Mouse (Mus musculus) hindbrain, embryonic 15.5 days (tissue): ENCODE measurements at regions not wholly inside any gene's neighbourhood (a gene's known extent, or its start where the extent isn't known, plus 50 kb on each side); places are given as distances from the start of the nearest gene placed in this dataset.

Source experiments
- ATAC-seq: fragments of 200-750 bp; cut with Nextera tagmentation; 2 replicates; pipeline ENCODE4 v1.8.0; 2017; ENCODE audit warnings: low read depth, moderate number of reproducible peaks, moderate TSS enrichment; ENCODE audit not compliant: low FRiP score
- H3K27ac ChIP-seq: fragments of 300-500 bp; sonication (generic); replicated peaks from 2 replicates; pipeline ENCODE4 v1.5.1; 2015; ENCODE audit warnings: mild to moderate bottlenecking, inconsistent platforms
- H3K27me3 ChIP-seq: fragments of 300-500 bp; sonication (generic); 2 replicates; pipeline ENCODE4 v1.6.1; 2015; ENCODE audit warnings: control low read depth, inconsistent platforms
- H3K36me3 ChIP-seq: fragments of 300-500 bp; sonication (generic); 2 replicates; pipeline ENCODE4 v1.6.1; 2015; ENCODE audit warnings: control low read depth, inconsistent platforms
- H3K4me1 ChIP-seq: fragments of 300-500 bp; sonication (generic); replicated peaks from 2 replicates; pipeline ENCODE4 v1.6.1; 2015; ENCODE audit warnings: control low read depth, inconsistent platforms
- H3K4me2 ChIP-seq: fragments of 300-500 bp; sonication (generic); 2 replicates; pipeline ENCODE4 v1.6.1; 2015; ENCODE audit warnings: moderate library complexity, mild to moderate bottlenecking, inconsistent platforms
- H3K4me3 ChIP-seq: fragments of 300-500 bp; sonication (generic); 2 replicates; pipeline ENCODE4 v1.5.1; 2015; ENCODE audit warnings: mild to moderate bottlenecking, inconsistent platforms
- H3K9ac ChIP-seq: fragments of 300-500 bp; sonication (generic); 2 replicates; pipeline ENCODE4 v1.6.1; 2015; ENCODE audit warnings: inconsistent platforms
- H3K9me3 ChIP-seq: fragments of 300-500 bp; sonication (generic); 2 replicates; pipeline ENCODE4 v1.6.1; 2016; ENCODE audit warnings: control low read depth, inconsistent platforms
- WGBS: fragments of 180-500 bp; shearing (Covaris S2); methylation state at CpG from one replicate; pipeline ENCODE4 v1.1.7; 2015; 5-methylcytosine and 5-hydroxymethylcytosine counted together

DNA sequence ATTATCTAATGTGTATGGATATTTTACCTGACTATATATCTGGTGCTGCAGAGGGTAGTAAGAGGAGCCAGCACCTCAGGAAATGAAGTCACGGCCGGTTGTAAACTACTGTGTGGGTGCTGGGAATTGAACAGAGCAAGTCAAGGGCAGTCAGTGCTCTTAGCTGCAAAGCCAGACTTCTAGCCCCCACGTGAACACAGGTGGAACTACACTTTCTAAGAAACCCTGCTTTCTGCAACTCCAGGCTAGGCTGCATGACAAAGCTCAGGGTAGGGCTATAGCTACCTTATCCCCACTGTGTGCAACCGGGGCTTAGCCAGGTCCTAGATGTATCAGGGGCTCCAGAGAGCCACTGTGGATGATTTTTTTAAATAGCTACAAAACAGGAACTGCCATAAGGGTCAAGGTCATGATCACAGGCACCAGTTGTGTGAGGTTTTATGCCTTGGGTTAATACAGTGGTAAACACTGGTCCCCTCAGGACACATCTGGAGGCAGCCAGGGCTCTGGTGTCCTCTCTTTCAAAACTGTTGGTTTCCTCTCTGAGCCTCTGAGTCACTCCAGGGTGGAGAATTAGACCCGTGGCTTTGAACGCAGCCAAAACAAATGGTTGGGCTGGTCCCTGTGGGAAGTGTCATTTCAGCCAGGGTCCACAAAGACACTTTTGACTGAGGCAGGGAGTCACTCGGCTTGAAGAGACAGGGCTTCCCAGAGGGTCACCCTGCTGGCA is 76.5 kb downstream of the Gm26897 start:
- H3K4me1 ChIP-seq: peaks cover 11% of the 10 kb centered on the region
- no peak overlapping the region for H3K4me3 ChIP-seq
- H3K9me3 ChIP-seq: no peaks in the 10 kb centered on the region
- H3K4me2 ChIP-seq: no peak overlapping the region
- ATAC-seq: no peak
- 40% methylated on average over 7 of the region's 7 CpGs for WGBS
- H3K9ac ChIP-seq: no peak overlapping the region
- no peaks in the 10 kb centered on the region for H3K36me3 ChIP-seq
- no peaks in the 10 kb centered on the region for H3K27me3 ChIP-seq
- H3K27ac ChIP-seq: no peak overlapping the region

DNA sequence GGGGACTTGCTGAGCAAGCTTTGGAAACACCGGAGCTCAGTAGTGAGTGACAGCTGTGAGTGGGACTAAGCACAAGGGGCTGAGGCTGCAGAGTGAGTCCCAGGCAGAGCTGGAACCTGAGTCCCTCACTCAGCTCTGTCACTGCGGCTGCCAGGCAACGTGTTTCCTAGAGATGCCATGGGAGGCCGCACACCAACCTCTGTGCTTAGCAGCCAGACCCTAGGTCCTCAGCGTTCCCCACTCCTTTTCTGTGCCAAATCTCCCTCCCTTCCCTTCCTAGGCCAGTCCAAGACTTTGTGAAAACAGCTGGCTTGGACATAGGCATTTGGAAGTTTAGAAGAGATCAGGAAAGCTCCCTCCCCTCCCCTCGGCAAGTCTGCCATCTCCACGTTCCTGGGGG is 78.9 kb downstream of the Gm26897 start:
- no peak for ATAC-seq
- Histone ChIP-seq H3K9me3 (no peaks in the 10 kb centered on the region), H3K36me3 (no peaks in the 10 kb centered on the region), H3K4me1 (peaks cover 11% of the 10 kb centered on the region), H3K9ac (no peak overlapping the region), H3K4me2 (no peak overlapping the region), H3K27me3 (no peaks in the 10 kb centered on the region), H3K27ac (no peak overlapping the region), H3K4me3 (no peak overlapping the region)
- WGBS: 56% methylated on average over 7 of the region's 7 CpGs

DNA sequence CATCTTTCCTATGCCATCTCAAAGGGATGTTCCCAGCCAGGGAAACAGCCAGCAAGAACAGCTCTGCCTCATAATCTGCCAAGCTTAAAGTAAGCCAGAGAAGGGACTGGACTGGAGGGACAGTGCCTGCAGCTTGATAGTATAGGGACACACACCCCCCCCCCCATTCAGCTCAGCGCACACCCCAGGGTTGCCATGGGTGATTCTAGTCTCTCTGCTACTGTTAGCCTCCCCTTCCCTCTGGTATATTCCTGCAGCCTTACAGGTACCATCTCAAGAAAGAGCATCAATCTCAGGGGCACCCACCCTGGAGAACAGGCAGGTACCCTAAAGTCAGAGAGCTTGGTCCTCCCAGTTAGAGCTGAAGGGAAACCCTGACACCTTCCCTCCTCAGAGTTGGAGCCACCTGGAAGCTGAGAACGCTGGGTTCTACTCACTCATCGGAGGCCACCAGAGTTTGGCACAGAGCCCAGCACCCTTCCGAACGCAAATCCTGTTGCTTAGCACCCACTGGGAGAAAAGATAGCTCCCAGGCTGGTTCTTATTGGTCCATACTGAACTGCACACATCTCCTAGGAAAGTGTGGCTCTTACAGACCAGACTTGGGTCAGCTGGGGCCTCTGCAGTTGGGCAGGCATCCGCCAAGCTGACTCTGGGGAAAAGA is 79.5 kb downstream of the Gm26897 start:
- H3K4me2 ChIP-seq: no peak overlapping the region
- no peak for ATAC-seq
- no peaks in the 10 kb centered on the region for H3K27me3 ChIP-seq
- H3K9me3 ChIP-seq: no peaks in the 10 kb centered on the region
- no peak overlapping the region for H3K4me3 ChIP-seq
- peaks cover 11% of the 10 kb centered on the region for H3K4me1 ChIP-seq
- H3K9ac ChIP-seq: no peak overlapping the region
- H3K27ac ChIP-seq: no peak overlapping the region
- H3K36me3 ChIP-seq: no peaks in the 10 kb centered on the region
- 52% methylated on average over 6 of the region's 6 CpGs for WGBS

DNA sequence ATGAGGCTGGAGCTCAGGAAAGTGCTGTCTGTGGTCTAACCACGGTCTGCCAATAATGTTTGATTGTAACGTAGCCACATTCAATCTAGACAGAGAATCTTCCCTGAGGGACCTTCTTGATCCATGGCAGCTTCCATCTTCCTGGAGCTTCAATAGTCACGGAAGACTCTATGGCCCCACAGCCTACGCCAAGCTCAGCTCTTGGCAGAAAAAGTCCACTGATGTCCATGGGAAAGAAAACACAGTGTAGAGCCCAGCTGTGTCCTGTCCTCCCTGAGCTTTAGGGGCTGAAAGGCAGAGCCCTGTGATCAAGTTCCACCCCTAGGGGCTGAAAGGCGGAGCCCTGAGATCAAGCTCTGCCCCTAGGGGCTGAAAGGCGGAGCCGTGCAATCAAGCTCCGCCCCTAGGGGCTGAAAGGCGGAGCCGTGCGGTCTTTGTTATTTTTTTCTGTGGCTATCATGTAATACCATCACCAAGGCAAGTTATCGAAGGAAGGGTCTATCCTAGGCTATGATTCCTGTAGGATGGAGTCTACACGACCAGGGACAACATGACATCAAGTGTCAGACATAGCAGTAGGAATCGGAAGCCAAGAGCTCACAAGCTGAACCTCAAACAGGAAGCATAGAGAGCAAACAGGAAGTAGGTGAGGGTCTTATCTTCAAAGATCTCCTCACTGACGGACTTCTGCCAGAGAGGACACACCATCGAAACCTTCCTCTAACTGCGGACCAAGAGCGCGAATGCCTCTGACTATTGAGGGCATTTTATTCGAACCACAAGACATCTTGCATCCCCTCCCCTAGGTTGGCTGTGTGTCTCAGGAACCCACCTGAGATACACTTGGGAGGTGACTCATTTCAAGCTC is 81.4 kb downstream of the Gm26897 start:
- Histone ChIP-seq H3K27ac (no peak overlapping the region), H3K4me2 (no peak overlapping the region), H3K4me1 (peaks cover 11% of the 10 kb centered on the region), H3K27me3 (no peaks in the 10 kb centered on the region), H3K9ac (no peak overlapping the region), H3K36me3 (no peaks in the 10 kb centered on the region), H3K4me3 (no peak overlapping the region), H3K9me3 (no peaks in the 10 kb centered on the region)
- 90% methylated on average over 20 of the region's 20 CpGs for WGBS
- ATAC-seq: no peak

DNA sequence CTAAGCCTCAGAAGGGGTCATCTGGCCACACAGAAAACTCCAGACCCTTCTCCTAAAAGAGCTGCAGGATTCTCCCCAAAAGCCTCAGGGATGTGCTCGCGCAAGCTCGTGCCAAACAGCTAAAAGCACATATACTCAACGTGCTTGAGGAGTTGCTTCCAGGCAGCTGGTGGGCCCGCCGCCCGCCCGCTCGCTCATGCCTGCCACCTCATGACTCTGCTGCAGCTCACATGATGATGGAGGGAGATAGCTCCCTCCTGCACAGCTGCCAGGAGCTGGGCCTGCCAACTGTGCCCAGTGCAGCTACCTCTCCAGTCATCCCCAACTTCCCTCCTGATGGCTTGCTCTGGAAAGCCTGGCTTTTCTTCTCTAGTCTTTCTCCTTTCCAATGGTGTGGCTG is 87.2 kb downstream of the Gm26897 start:
- Histone ChIP-seq H3K9me3 (no peaks in the 10 kb centered on the region), H3K27ac (no peak overlapping the region), H3K4me1 (peaks cover 5% of the 10 kb centered on the region; the same call in 1 of the 2 replicates), H3K4me2 (no peak overlapping the region), H3K27me3 (no peaks in the 10 kb centered on the region), H3K9ac (no peak overlapping the region), H3K36me3 (no peaks in the 10 kb centered on the region), H3K4me3 (no peak overlapping the region)
- 86% methylated on average over 9 of the region's 9 CpGs for WGBS
- no peak for ATAC-seq

DNA sequence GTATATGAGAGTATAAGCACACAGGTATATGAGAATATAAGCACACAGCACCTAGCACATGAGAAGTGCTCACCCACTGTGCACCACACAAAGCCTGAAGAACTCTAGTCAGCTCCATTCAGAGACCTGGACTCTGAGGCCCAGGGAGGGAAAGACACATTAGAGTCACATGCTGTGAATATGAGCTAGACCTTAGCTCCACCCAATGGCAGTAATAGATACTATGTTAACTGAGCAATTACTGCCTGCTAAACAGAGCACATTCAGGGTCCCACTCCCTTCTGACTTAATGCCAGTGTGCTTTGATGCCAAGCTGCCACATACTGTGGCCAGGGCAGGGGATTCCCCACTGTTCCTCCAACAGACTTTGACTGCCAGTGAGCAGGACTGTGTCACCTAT is 89.2 kb downstream of the Gm26897 start:
- Histone ChIP-seq H3K27ac (no peak overlapping the region), H3K9ac (no peak overlapping the region), H3K27me3 (no peaks in the 10 kb centered on the region), H3K36me3 (no peaks in the 10 kb centered on the region), H3K4me1 (peaks cover 5% of the 10 kb centered on the region; the same call in 1 of the 2 replicates), H3K9me3 (no peaks in the 10 kb centered on the region), H3K4me2 (no peak overlapping the region), H3K4me3 (no peak overlapping the region)
- ATAC-seq: no peak

DNA sequence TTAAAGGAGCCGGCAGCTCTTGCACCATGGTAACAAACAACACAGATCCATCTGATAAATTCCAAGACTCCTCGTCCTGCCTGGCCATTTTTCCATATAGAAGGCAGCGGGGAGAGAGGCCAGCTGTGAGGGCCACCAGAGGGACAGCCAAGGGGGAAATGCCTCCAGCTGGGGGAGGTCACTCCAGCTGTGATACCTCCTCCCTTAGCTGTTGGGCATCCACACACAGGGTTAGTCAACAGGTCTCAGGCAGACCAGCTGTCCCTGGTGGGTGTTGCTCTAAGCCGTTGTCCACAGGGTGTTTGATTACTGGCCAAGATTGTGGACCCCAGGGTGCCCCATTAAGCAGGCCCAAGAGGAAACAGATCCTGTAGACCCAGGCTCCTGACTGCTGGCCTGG is 89.7 kb downstream of the Gm26897 start:
- Histone ChIP-seq H3K9me3 (no peaks in the 10 kb centered on the region), H3K4me3 (no peak overlapping the region), H3K4me2 (no peak overlapping the region), H3K9ac (no peak overlapping the region), H3K27me3 (0 out of 2 replicates have a peak, but pooled peaks cover under 1% of the 10 kb centered on the region), H3K36me3 (no peaks in the 10 kb centered on the region), H3K4me1 (peaks cover 5% of the 10 kb centered on the region; the same call in 1 of the 2 replicates), H3K27ac (no peak overlapping the region)
- WGBS: 48% methylated on average over 4 of the region's 4 CpGs
- no peak for ATAC-seq

DNA sequence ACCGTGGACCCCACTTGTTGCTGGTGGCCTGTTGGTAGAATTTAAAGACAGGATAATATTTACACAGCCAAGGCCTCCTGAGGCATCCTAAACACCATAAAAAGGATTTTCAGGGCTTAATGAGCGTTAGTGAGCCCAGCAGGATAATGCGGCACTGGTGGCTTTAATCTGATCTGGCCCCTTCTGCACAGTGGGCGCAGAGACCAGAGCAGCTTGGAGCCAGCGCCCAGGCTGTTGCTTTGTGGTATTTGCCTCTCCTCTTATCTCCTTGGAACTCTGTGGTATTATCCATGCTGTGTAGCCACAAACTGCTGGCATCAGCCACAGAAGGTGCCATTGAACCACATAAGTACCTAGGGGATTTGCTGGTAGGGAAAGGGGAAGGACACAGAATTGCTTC is 90.1 kb downstream of the Gm26897 start:
- no peak overlapping the region for H3K4me2 ChIP-seq
- no peak overlapping the region for H3K4me3 ChIP-seq
- WGBS: 41% methylated on average over 5 of the region's 5 CpGs
- ATAC-seq: no peak
- H3K4me1 ChIP-seq: peaks cover 5% of the 10 kb centered on the region; the same call in 1 of the 2 replicates
- H3K27me3 ChIP-seq: 0 out of 2 replicates have a peak, but pooled peaks cover 3% of the 10 kb centered on the region
- no peaks in the 10 kb centered on the region for H3K9me3 ChIP-seq
- no peak overlapping the region for H3K27ac ChIP-seq
- no peak overlapping the region for H3K9ac ChIP-seq
- no peaks in the 10 kb centered on the region for H3K36me3 ChIP-seq

DNA sequence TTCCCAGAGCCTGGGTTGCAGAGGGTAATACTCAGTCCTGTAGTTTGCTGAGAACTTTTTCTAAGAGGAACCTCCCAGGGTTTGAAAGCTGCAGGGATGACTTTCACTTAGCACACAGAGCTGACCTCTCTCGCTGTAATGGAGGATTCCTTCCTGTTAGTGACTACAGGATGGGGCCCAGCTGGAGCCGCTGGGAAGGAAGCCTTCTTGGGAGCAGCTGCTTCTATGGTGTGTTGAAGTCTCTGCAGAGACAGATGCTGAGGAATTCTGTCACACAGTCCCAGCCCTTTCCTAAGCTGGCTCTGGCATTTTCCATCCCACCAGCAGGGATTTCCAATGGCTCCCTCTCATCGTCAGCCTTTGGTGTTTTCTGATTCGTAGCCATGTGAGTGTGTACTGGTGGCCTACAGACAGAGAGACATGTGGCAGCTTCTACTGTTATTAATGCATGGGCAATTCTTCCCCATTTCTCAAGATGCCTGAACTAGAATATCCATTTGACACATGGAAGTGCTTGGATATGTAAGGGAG is 90.9 kb downstream of the Gm26897 start:
- no peak for ATAC-seq
- H3K4me3 ChIP-seq: no peak overlapping the region
- no peak overlapping the region for H3K4me2 ChIP-seq
- H3K27me3 ChIP-seq: 0 out of 2 replicates have a peak, but pooled peaks cover 3% of the 10 kb centered on the region
- H3K36me3 ChIP-seq: no peaks in the 10 kb centered on the region
- no peak overlapping the region for H3K27ac ChIP-seq
- H3K4me1 ChIP-seq: peaks cover 5% of the 10 kb centered on the region; the same call in 1 of the 2 replicates
- no peak overlapping the region for H3K9ac ChIP-seq
- H3K9me3 ChIP-seq: no peaks in the 10 kb centered on the region
- 67% methylated on average over 4 of the region's 4 CpGs for WGBS

DNA sequence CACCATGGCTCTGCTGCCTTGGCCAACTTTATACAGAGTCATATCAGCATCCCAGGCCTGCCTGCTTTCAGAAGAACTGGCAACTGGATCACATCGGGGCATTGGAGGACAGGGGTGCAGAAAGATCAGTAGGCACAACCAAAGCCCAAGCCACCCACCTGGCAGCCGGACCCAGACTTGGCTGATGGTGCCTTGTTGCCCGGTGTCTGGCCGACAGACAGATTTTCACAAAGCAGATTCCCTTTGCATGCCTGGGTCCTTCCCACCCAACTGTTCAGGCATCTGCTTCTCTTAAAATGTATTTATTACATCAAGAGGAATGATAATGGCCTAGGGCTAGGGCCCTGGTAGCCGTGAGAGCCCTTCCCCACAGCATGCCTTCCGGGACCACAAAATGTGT is 96.2 kb downstream of the Gm26897 start:
- Histone ChIP-seq H3K4me1 (no peaks in the 10 kb centered on the region), H3K27me3 (0 out of 2 replicates have a peak, but pooled peaks cover 3% of the 10 kb centered on the region), H3K4me2 (no peak overlapping the region), H3K27ac (no peak overlapping the region), H3K36me3 (no peaks in the 10 kb centered on the region), H3K9me3 (no peaks in the 10 kb centered on the region), H3K9ac (no peak overlapping the region), H3K4me3 (no peak overlapping the region)
- WGBS: 71% methylated on average over 6 of the region's 6 CpGs
- no peak for ATAC-seq

DNA sequence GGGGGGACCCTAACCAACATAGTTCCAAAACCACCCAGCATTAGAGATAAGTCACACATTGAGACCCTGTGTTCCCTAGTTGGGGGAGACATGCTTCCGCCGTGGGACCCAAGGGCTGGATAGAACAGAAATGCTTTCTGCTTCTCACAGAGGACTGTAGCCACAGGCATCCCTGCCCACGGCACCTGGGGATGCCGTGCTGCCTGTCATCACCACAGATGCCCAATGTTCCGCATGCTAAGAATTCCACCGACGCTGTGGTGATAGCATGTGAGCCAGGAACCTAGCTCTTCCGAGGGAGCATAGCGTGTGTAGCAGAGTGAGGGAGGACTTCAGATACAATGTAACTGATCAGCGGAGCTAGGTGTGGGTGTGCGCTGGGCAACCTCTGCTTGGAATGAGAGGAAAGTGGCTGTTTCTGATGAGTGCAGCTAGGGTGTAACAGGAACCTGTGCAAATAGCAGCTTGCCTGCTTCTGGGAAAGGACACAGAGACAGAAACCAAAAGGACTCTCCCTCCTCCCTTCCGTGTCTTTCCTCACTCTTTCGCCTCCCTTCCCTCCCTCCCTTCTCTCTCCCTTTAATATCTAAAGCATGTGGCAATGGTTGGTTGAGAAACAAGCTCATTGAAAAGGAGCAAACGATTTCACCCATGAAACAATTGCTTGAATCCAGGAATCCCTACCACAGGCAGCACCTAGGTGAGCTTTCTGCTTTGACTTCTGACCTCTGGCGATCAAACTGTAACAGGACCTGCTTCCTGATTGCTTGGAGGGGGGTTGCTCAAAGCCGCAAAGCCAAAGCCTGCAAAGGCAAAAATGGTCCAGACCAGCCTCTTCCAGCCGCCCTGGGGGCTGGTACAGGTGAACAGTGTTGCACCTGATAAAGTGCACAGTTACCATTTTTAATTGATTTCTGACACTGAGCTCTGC is 102.3 kb downstream of the Gm26897 start:
- WGBS: 34% methylated on average over 17 of the region's 17 CpGs
- Histone ChIP-seq H3K36me3 (no peaks in the 10 kb centered on the region), H3K4me3 (no peak overlapping the region), H3K9me3 (no peaks in the 10 kb centered on the region), H3K9ac (no peak overlapping the region), H3K4me2 (no peak overlapping the region), H3K4me1 (peaks cover 17% of the 10 kb centered on the region), H3K27me3 (0 out of 2 replicates have a peak, but pooled peaks cover 2% of the 10 kb centered on the region), H3K27ac (peak overlapping the region; percentile 47)
- ATAC-seq: peak; percentile 39; the same call in 1 of the 2 replicates
